Mouse (Mus musculus): ENCODE measurements around the gene Cdk14.
A peak's percentile ranks its signal among the peaks of the same experiment; 100 is the strongest.

The Cdk14 gene

DNA sequence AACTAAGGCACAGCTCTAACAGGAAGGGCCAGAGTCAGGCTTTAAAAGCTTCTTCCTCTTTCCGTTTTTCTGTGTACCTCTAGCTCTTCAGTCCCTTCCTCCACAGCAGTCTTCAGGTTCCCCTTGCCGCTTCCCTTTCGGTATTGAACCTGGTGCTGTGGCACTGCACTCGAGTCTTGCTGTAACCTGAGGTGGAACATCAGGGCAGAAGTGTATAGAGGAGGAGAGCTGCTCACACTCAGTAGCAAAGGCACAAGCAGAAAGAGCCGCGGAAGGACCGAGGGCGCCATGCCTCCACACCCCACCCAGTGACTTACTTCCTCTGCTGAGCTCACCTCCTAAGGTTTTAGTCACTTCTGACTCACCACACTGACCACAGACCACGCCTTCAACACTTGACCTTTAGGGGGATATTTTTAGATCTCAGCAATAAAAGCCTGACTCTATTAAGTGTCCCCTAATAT lies at the start of gene Cdk14:
Gene Cdk14, minus strand, starts transcription at position 321 of the 464 bp plus-strand sequence.
- DNase-seq (ENCODE audit: low spot score in 2 of 2), result no peak

DNA sequence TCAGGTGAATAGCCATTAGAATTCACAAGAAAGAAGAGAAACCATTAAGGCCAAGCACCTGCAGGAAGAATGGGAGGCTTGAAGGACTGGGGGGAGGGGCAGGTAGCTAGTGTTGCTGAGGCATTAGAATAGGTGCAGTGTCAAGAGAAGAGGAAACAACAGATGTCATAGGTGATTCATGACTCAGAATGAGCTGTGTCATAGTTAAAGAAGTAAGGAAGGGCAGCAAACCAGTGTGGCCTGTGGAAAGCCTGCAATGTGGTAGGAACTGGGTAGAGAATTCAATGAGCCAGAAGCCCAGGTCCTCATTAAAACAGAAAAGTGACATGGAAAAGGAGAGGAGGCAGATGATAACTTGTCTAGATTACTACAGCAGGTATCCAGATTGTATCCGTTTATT lies 45.1 kb upstream of the Cdk14 start:
- DNase-seq (ENCODE audit: low spot score in 2 of 2), result no peak

DNA sequence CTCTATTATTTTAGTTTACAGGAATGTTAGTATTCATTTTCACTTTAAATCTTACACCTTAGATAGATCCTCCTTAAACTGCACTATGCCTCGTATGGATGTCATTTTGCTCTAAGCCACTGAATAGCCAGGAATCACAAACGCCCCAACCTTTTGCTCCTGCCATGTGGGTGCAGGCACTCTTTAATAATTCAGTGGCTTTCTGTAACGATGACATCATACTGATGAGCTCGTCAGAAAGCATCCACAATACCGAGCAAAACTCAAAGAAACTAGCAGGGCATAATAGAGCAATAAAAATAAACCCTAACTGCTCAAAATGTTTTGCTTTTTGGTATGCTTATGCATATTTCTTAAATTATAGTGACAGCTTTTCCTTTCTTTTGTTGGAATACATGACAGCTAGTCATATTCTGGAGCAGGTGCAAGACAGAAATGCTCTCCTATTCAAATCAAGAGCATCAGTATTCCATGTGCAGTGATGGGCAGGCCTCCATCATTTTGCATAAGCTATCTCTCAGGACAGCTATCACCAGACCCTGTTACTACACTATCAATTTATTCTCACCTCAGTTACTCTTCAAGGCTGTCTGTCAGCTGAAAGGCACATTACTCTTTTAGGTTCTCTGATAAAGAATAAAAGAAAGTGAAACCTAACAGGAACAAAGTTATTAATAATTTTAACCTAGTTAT lies 11.8 kb upstream of the Cdk14 start:
- DNase-seq (ENCODE audit: low spot score in 2 of 2), result no peak

DNA sequence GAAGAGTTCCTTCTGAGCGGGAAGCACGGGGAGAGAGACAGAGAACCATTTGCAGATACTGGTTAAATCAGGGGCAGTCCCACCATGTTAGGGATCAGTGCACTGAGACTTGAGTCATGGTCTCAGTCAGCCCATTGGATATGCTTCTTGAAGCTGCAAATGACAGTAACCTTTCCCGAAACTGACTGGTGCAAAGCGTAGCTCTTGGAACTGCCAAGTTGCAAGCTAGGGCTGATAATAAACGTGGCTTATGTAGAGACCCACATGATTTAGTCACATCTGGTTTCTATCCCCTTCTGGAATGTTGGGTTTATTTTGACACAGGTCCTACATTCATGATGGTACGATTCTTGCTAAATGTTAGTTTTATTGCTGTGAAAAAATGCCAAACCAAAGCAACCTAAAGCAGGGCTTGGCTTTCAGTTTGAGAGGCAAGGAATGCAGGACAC lies 3.6 kb upstream of the Cdk14 start:
- DNase-seq (ENCODE audit: low spot score in 2 of 2), result no peak

DNA sequence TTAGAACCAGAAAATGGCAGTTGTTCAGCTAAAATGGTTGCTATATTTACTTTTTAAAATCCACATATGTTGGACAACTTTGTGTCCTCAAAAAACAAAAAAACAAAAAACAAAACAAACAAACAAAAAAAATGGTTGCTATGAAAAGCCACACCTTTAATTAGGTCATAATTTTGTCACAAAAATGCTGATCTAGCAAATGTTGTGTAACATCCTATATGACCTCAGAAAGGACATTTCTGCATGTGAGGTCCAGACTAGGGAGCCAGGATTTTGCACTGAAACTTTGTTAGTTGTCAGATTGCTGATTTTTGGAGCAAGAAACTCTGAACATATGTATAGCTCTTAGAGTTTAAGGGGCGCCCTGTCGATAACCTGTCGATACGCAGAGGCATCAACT lies 3.0 kb upstream of the Cdk14 start:
- no peak for DNase-seq (ENCODE audit: low spot score in 2 of 2)

DNA sequence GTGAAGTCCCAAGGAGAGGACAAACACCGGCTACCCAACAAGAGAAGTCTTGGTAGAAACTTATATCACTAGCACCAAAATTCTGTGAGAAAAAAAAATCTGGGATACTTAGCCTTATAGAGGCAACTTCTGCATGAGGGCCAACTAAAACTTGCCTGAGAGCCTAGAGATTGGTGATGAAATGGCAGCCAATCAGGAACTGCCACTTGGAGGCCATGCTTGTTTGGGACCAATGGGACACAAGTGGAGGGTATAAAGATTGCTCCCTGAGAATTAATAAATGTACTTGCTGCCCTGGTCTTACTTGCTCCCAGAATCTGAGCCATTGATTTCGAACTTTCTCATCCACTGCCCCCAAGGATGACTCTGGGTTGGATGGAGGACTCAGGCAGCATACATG lies 1.3 kb upstream of the Cdk14 start:
- no peak for DNase-seq (ENCODE audit: low spot score in 2 of 2)

DNA sequence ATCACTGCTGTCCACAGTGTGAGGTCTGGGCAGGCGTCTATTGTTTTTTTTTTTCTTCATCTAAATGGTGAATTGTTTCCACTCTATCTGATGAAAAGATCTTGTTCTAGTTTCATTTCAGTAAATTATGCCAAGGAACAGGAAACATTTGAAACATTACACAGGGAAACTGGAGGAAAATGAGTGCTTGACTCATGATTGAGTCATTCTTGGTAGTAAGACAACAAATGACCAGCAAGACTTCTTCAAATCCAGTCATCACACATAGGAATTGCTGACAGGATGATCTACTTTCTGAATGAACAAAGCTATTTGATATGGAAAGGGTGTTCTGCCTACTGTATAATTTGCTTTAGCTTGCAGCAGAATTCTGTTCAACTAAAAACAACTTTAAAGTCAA lies 859 bp downstream of the Cdk14 start:
- no peak for DNase-seq (ENCODE audit: low spot score in 2 of 2)

DNA sequence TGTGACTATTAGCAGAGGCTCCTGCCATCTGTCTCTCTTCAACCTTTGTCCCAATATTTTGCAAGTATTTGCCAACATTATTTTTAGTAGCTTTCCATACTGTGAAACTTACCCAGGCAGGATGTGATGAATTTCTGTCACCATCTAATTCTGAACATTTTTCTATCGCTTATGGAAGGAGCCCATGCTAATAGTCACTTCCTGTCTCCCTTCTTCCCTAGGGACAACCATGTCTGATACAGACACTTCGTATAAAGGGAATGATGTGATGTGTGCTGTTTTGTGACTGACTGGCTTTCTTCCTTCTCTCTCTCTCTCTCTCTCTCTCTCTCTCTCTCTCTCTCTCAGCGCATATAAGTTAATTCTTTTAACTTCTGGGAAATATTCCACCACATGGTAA lies 5.3 kb downstream of the Cdk14 start:
- no peak for DNase-seq (ENCODE audit: low spot score in 2 of 2)

DNA sequence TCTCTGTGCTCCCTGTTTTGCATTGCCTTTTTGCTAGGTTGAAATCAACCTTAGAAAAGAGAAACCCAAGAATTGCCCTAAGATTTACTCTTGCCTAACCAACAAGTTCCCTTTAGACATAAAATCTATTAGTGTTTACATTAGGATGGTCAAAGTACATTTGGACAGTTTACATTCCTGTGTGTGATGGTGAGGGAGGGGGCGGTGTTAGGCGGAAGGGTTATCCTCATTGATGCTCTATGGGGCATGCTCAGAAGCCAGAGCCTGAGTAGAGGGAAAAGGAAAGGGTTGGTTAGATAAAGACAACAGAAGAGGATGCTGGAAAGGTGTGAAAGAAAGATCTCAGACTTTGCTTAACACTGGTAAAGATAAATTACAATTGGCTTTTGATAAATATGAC lies 8.2 kb downstream of the Cdk14 start:
- DNase-seq (ENCODE audit: low spot score in 2 of 2), result no peak

DNA sequence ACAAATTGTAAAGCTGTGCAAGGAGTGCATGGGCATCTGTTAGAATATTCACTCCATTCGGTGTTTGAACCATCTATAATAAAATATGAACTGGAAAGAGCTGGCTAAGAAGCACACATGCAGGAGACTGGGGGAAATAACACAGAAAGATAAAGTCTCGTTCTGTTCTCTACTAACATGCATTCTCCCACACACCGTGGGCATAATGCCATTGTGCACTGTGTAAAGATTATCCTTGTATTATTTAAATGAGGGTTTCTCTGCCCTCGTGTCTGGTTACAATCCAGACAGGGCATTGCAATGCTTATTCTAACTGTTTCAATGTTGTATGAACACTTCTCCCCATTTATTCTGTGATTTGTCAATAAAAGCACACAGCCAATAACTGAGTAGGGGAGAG lies 18.1 kb downstream of the Cdk14 start:
- DNase-seq (ENCODE audit: low spot score in 2 of 2), result peak; percentile 14 to 29

DNA sequence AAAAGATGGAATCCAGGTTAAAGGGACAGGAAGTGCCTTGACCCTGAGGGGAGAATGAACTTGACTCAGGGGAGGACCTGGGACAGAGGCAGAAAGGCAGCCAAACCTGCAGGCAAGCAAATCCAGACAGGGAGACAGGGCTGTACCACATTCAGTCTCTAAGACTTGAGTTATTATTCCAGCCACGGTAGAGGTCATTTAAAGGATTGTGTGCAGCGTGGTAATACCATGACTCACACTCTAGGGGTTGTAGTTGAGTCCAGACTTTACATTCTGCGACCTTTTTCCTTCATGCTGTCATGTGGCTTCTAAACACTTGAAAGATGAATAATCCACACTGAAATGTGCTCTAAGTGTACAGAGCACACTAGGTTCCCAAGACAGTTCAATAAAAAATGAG lies 27.3 kb downstream of the Cdk14 start:
- no peak for DNase-seq (ENCODE audit: low spot score in 2 of 2)

DNA sequence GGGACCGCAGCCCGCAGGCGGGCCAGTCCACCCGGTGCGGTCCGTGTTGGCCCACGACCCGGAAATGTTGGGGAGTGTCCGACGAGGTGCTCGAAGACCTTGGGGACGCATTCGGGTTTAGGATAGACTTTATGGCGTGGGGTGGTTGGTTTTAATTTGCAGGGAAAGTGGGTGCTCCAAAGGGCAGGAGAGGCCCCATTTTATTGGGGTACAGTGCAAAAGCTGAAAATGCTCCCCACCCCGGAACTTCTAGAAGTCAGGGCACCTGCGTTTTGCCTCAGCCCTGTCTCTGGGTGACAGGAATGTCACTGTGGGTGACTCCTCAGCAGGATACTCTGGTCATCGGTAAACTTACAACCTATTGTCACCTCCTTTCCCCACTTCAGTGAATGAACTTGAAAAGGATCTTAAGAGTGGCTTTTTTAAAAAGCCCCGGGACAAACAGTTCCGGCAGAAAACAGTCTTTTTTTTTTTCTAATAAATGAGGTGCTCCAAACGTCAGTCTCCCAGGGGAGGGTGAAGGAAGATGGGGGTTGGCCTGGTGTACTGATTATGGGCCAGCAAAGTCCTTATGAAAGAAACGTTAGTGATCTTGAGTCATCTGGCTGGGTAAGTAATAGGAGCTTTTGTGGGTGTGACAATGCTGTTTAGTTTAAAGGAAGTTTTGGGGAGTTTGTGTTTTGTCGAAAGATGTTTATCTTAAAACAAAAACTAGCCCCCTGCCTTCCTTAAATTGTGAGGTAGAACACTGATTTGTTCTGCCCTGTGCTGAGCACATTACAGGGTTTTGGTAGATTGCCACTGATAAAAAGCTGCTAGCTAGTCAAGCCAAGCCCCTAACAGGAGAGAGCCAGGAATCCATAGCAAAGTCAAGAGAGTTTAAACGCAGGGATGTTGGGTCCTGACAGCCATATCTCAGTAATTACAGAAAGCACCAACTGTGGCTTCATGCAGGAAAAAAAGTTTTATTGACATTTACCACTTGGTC lies 39.1 kb downstream of the Cdk14 start:
- DNase-seq (ENCODE audit: low spot score in 2 of 2), result no peak

DNA sequence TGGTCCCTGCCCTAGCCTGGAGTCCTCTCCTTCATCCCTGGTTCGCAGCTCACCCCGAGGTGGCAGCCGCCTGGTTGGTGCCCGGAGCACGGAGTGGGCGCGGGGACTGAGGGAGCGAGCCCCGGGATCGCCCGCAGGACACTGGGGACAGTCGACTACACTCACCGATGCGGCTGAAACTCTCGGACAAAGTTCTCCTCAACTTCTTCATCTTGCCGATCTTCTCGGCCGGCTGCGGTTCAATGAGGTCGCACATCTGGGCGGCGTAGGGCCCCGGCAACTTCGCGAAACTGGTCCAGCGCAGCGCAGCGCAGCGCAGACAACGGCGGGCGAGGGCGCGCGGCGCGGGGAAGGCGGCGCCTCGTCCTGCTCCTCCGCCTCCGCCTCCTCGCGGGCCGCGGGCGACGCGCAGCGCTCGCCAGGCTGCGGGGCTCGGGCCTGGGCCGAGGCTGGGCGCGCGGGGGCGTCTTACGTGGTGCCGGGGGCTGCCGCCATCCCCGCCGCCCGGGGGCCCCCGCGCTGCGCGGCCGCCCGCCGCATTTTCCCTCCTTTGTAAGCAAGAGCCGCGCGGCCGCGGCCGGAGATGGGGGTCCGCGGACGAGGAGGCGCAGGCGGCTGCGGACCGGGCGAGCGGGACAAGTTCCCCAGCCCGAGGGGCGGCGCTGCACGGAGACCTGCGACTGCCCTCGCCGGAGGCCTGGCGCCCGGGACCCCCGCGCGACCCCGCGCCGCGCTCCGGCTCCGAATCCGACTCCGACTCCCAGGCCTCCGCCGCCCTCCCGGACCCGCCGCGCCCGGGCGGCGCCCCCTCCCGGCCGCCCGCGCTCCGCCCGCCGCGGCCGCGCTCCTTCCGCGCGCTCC lies 40.0 kb downstream of the Cdk14 start:
- DNase-seq (ENCODE audit: low spot score in 2 of 2), result peak; percentile 48 to 60

DNA sequence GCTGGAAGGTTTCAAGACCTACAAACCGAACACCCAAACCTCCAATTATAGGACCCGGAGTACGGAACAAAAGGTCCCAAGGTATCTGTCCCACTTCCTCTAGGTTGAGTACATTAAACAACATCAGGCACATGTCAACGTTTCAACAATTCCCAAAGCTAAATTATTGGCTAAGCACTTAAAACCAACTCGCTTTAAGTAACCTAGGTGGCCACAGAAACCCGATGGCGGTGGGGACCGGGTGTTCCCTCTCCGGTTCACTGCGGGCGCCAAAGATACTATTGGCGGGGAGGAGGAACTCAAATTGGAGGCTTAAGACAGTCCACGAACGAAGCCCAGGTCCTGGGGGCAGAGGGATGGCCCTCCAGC lies 40.6 kb downstream of the Cdk14 start:
- DNase-seq (ENCODE audit: low spot score in 2 of 2), result no peak

DNA sequence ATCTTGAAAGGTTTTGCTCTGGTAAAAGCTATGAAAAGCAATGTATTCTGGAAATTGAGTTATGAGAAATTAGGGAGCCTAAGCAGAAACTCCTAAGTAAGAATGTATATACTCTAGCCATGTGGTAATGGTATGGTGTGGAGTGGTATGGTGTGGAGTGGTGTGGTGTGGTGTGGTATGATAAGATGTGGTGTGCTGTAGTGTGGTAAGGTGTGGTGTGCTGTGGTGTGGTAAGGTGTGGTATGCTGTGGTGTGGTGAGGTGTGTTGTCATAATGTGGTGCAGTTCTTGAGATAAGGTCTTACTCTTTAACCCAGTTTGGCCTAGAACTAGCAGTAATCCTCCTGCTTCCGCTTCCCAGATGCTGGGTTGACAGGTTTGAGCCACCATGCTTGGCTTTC lies 45.7 kb downstream of the Cdk14 start:
- DNase-seq (ENCODE audit: low spot score in 2 of 2), result no peak

DNA sequence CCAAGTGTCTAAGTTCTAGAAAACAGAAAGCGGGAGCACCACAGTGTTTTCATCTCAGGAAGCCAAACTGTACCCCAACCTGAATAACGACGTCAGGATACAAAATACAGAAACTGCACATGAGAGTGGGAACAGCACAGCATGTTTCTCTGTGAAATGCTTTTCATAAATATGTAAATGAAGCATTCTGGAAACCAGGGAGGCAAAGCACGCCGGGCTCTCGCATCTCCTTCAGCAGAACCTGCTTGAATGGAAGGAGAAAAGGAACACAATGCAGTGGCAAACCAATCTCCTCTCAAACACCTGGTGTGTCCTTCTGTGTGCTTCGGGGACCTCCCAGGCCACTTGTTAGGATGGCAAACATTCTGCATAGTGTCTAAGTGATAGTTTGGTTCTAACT lies 46.6 kb downstream of the Cdk14 start:
- no peak for DNase-seq (ENCODE audit: low spot score in 2 of 2)

DNA sequence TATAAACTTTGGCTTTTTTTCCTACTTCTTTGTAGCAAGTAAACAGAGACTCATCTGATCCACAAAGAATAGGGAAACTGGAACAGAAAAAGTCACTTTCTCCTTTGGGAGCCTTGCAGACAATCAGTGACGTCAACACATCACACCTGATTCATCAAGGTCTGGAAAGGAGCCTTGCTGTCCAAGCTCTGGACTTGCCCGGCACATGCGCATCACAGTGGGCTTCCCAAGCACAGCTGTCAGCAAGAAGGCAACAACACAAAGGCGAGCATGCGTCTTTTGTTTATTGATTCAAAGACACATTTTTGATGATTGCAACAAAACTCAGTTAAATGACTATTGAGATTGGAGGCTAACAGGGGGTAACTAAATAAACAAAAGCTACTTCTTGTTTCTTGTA lies 47.2 kb downstream of the Cdk14 start:
- no peak for DNase-seq (ENCODE audit: low spot score in 2 of 2)

DNA sequence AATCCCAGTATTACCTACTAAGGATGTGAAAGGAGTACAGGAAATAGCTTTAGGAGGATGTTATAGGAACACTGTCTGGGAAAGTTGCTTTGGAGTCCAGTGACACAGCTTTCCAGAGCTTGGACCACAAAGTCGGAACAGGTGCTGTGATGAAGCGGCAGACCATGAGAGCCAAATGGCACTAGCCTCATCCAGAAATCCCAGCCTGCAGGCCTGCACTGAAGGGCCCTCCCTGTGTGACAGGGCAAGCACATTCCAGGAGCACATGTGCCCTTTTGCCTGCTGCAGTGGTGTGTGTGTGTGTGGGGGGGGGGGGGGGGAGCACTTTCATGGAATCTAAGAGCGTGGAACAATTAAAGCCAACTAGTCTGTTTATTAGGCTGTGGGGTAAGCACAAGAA lies 47.8 kb downstream of the Cdk14 start:
- no peak for DNase-seq (ENCODE audit: low spot score in 2 of 2)

DNA sequence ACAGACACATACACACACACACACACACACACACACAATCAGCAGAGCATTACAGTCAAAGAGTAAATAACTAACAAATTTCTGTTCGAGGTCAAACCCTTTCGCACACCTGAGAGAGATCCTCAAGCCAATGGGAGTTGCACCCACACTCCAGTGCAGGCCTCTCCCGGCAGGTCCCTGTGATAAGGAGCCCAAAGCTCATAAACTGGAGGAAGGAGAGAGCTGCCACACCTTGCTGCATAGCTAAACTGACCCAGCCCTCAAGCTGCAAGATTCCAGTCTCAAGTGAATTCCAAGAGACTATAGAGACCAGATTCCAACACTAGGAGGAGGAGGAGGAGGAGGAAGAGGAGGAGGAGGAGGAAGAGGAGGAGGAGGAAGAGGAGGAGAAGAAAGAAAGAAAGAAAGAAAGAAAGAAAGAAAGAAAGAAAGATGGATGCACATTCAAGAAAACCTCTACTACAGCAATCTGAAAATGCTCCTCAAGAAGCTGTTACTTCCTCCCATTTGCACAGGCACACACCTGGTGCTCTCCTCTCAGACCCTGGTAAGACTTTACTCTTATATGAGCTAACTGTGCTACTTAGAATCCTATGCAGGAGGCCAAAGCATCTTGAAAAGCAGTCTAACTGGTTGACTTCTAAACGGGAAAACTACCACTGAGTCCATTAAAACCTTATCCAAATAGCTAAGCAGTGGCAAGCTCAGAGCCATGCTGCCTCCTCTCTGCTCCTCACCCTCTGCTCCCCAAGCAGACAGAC lies 49.6 kb downstream of the Cdk14 start:
- DNase-seq (ENCODE audit: low spot score in 2 of 2), result no peak

DNA sequence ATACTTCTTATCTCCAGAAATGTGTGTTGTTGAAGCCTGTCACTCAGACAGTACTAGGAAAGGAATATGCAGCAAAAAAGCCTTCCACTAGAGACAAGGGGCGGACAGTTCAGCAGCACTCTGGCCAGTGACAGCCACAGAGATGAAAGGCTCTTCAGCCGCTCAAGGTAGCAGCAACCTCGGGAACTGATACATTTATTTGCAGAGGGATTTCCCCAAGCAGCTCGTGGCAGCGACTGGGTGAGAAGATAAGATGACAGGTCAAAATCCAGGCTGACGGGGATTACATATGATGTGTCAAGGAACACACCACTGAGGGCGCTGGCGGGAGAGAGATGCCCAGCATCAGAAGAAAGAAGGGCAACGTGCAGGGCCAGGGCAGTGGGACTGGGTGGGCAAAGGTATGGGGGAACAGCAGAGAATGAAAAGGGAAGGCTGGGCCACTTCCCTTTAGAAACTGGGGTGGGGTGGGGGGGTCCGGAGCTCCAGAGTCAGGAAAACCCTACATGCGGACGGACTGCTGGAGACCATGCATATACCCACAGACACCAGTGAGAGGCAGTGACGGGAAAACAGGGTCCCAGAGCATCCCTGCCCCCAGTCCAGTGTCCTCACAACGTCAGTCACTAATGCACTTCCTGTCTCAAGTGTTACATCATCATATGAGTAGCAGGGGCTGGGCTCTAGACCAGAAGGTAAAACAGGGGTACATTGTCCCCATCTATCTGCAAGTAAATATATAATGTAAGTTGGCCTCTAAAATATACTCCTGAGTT lies 51.5 kb downstream of the Cdk14 start:
- DNase-seq (ENCODE audit: low spot score in 2 of 2), result no peak

DNA sequence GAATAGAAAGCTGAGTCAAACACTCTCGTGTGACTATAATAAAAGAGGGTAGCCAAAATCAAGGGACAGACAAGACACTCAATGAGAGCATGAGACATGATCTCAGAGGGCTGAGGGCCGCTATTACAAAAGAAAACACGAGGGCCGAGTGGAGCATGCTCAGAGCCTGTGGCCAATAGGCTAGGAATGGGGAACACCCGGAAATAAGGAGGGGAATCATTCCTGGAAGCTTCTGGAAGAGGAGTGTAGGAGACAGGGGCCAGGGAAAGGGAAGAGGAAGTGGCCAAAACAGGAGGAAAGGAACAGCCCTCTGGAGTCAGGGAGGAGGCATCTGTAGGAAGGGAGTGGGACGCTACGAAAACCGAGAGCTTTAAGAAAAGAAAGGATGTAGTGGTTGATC lies 52.6 kb downstream of the Cdk14 start:
- DNase-seq (ENCODE audit: low spot score in 2 of 2), result no peak

All from frontal cortex, postnatal 36 days (tissue).